Mouse (Mus musculus) forebrain, postnatal 0 days (tissue): Measurements from ENCODE around the gene Il25. TPM values are rescaled to one million over a fixed set of nuclear protein-coding genes. Genes with fewer than 3 reads are reported as not detected.

ENCODE experiments used
- ATAC-seq: fragments of 200-750 bp; cut with Nextera tagmentation; 2 replicates; pipeline ENCODE4 v1.8.0; 2017; ENCODE audit warnings: mild to moderate bottlenecking, moderate library complexity
- DNase-seq: peaks from one replicate; pipeline ENCODE4 v3.0.0-alpha.2; 2015
- H3K27ac ChIP-seq: fragments of 300-500 bp; sonication (generic); 2 replicates; pipeline ENCODE4 v1.5.1; 2014; ENCODE audit warnings: low read depth, mild to moderate bottlenecking, antibody characterized with exemption, low read length, moderate library complexity, mixed read lengths
- H3K27me3 ChIP-seq: fragments of 300-500 bp; sonication (generic); 2 replicates; pipeline ENCODE4 v1.6.1; 2014; ENCODE audit warnings: mild to moderate bottlenecking, low read length, mixed read lengths; ENCODE audit not compliant: insufficient read depth
- H3K36me3 ChIP-seq: fragments of 300-500 bp; sonication (generic); 2 replicates; pipeline ENCODE4 v1.6.1; 2014; ENCODE audit warnings: mild to moderate bottlenecking, moderate library complexity; ENCODE audit not compliant: insufficient read depth
- H3K4me1 ChIP-seq: fragments of 300-500 bp; sonication (generic); 2 replicates; pipeline ENCODE4 v1.6.1; 2014; ENCODE audit warnings: antibody characterized with exemption; ENCODE audit not compliant: insufficient read depth
- H3K4me2 ChIP-seq: fragments of 300-500 bp; sonication (generic); 2 replicates; pipeline ENCODE4 v1.6.1; 2014; ENCODE audit warnings: low read depth, mild to moderate bottlenecking, moderate library complexity
- H3K4me3 ChIP-seq: fragments of 300-500 bp; sonication (generic); 2 replicates; pipeline ENCODE4 v1.5.1; 2014; ENCODE audit warnings: low read depth, low read length, mixed read lengths
- H3K9ac ChIP-seq: fragments of 300-500 bp; sonication (generic); 2 replicates; pipeline ENCODE4 v1.6.1; 2014; ENCODE audit warnings: mild to moderate bottlenecking
- H3K9me3 ChIP-seq: fragments of 300-500 bp; sonication (generic); 2 replicates; pipeline ENCODE4 v1.6.1; 2016; ENCODE audit warnings: low read length
- CTCF ChIP-seq: sonication (generic); IDR thresholded peaks from 2 replicates; pipeline ENCODE4 v1.5.1; 2016; ENCODE audit warnings: antibody characterized with exemption, control low read depth, low read depth
- WGBS: fragments of 180-500 bp; shearing (Covaris S2); extraction: QIAGEN DNeasy Blood & Tissue Kit; methylation state at CpG from one replicate; pipeline ENCODE4 v1.1.7; 2014; 5-methylcytosine and 5-hydroxymethylcytosine counted together
- polyA plus RNA-seq: library from polyadenylated mRNA; unstranded; fragments of >200 nt; fragmentation: Nextera tagmentation; extraction: Ambion mirVana; gene quantifications from 2 replicates; pipeline ENCODE4 v1.2.1, GENCODE M21; 2015
- total RNA-seq: library from RNA; depleted of rRNA; stranded (reverse); fragments of >200 nt; gene quantifications from 2 replicates; pipeline ENCODE4 v1.2.3, GENCODE M21; 2014

Gene Il25
- total and polyA plus RNA-seq, 2 experiments from 2014 or later = 0.38 to 0.58 TPM

DNA sequence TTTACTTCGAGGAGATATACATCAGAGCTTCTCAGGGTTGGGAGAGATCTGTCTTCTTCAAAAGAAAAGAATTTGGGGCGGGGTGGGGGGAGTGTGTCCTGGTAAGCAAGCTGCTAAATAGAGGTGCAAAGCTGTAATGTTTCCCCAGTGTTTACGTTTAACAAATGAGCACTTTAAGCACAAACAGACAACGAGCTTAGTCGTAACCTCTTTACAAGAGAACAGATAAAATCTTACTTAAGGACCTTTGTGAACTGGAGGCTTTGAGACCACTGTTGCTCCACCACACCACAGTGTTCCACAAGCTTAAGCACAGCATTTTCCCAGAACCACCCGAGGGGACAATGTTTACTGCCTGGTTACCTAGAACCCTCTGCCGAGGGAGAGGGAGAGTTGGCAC is 5.2 kb upstream of the Il25 start:
- H3K27ac ChIP-seq = peak overlapping the region; percentile 87
- DNase-seq (peak; percentile 21), ATAC-seq (no peak)
- H3K27me3 ChIP-seq = no peaks in the 10 kb centered on the region
- peaks cover 7% of the 10 kb centered on the region; the same call in 1 of the 2 replicates for H3K4me1 ChIP-seq
- peak overlapping the region; percentile 96 for H3K4me2 ChIP-seq
- no peak for TF ChIP-seq CTCF
- H3K9ac ChIP-seq = peak overlapping the region; percentile 82
- peak overlapping the region; percentile 56 for H3K4me3 ChIP-seq
- H3K9me3 ChIP-seq = no peaks in the 10 kb centered on the region
- H3K36me3 ChIP-seq = no peaks in the 10 kb centered on the region
- WGBS = 20% methylated on average over 7 of the region's 7 CpGs

DNA sequence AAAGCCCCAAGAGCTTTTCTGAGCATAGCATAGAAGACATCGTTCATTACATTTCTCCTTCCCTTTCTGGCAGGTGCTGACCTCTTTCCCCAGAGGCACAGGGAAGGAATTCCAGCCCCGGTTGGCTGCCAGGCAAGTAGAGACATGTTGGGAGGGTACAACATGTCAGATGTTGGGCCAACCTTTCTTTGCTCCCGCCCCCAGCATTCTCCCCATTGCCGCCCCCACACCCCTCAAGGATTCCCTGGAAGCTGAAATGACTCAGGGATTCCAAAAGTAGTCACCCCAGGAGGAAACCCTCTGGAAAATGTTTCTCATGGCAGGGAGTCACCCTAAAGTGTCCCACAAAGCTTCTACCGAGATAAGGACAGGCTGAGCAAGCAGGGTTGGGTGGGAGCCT is 2.7 kb upstream of the Il25 start:
- H3K4me3 ChIP-seq = no peak overlapping the region
- ATAC-seq (no peak), DNase-seq (no peak)
- no peaks in the 10 kb centered on the region for H3K27me3 ChIP-seq
- TF ChIP-seq CTCF = no peak
- H3K27ac ChIP-seq = no peak overlapping the region
- no peak overlapping the region for H3K4me2 ChIP-seq
- no peak overlapping the region for H3K9ac ChIP-seq
- peaks cover 7% of the 10 kb centered on the region; the same call in 1 of the 2 replicates for H3K4me1 ChIP-seq
- 83% methylated on average over 5 of the region's 5 CpGs for WGBS
- H3K9me3 ChIP-seq = no peaks in the 10 kb centered on the region
- H3K36me3 ChIP-seq = no peaks in the 10 kb centered on the region

DNA sequence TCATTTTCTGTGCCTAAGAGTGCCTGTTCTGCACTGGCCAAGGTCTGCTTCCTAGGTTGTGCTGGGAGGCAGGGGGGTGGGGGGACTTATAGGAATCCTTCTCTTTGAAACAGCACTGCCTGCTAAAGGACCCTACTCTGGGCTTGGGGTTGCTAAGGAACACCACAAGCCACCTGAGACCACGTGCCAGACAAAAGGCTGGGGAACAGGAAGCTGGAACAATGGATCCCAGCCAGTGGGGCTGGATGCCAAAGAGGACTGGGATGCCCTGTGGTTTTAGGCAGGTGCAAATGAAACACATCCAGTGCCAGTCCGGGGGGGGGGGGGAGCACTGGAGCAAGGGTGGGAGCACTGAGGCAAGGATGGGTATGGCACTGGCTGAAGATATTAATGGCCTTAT is 2.1 kb upstream of the Il25 start:
- no peak overlapping the region for H3K4me2 ChIP-seq
- no peak for TF ChIP-seq CTCF
- no peak overlapping the region for H3K9ac ChIP-seq
- H3K4me3 ChIP-seq = no peak overlapping the region
- peaks cover 4% of the 10 kb centered on the region; the same call in 1 of the 2 replicates for H3K4me1 ChIP-seq
- no peaks in the 10 kb centered on the region for H3K27me3 ChIP-seq
- ATAC-seq (no peak), DNase-seq (peak; percentile 17)
- 3% methylated on average over 2 of the region's 2 CpGs for WGBS
- no peak overlapping the region for H3K27ac ChIP-seq
- H3K9me3 ChIP-seq = no peaks in the 10 kb centered on the region
- H3K36me3 ChIP-seq = no peaks in the 10 kb centered on the region

DNA sequence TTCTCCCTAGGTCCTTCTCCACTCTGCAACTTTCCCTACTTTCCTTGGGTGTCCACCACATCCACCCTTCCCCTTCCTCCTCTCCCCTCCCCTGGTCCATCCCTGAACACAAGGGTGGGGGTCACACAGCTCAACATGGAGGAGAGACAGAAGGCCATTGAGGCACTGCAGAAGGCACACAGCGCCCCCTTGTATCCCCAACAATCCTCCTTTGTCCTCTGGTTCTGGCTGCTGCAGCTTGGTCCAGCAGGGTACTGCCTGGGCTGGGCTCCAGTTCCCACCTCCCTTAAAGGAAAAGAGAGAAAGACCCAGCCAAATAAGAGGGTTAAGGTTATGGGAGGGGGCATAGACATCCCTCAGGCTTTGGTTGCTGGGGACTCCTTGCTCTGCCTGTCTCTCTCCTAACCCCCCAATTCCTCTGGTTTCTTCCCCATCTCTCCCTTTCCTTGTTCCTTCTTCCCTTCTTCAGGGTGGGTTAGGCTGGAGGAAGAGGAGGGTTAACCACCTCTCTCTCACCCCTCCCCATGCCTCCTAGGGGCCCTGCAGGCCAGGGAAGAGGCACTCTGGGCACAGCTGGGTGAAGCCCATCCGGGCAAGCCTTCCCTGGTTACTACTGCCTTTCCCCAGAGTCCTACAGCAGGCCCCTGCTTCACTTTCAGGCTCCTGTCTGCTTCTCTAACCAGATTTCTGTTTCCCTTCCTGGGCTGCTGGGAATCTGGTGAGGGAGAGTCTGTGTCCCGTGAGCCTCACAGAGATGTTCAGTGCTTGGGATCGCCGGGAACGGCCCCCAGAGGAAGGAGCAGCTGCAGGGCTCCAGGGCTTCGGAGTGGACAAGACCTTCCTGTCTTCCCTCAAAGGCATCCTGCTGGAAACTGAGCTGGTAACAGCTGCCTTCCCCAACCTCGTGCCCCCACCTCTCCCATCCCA is 3.7 kb downstream of the Il25 start, which contains the start of gene Cmtm5:
Gene Cmtm5, plus strand, starts transcription at position 358 of the 927 bp plus-strand sequence.
- H3K4me2 ChIP-seq = no peak within 1 kb of the TSS
- H3K9me3 ChIP-seq = no peaks in the 10 kb centered on the region
- no peak within 1 kb of the TSS for H3K4me3 ChIP-seq

DNA sequence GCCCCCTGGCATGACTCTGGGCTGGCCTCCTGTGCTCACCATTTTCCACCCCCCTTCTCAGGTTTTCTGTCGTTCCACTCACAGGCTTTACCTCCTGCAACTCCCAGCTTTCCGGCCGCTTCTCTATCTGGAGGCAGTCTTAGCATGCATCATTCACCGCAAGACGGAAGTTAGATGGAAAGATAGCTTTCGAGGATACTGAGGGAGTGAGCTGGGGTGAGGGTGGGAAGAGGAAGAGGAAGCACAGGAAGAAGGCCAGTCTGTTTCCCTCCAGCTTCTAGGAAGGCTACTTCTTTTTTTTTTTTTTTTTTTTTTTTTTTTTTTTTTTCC is 4.3 kb downstream of the Il25 start:
- Histone ChIP-seq H3K4me2 (no peak overlapping the region), H3K9me3 (no peaks in the 10 kb centered on the region), H3K9ac (no peak overlapping the region), H3K4me1 (no peaks in the 10 kb centered on the region), H3K27ac (peak overlapping the region; percentile 71; the same call in 1 of the 2 replicates), H3K4me3 (no peak overlapping the region), H3K27me3 (no peaks in the 10 kb centered on the region), H3K36me3 (no peaks in the 10 kb centered on the region)
- WGBS = 73% methylated on average over 6 of the region's 6 CpGs
- ATAC-seq = no peak
- TF ChIP-seq CTCF = no peak
- DNase-seq = no peak

More for the DNA sequence above, 3.7 kb downstream of the Il25 start, which contains the start of gene Cmtm5:
- Histone ChIP-seq H3K4me1 (no peaks in the 10 kb centered on the region), H3K27me3 (no peaks in the 10 kb centered on the region), H3K27ac (peak within 1 kb of the TSS; percentile 71), H3K9ac (no peak within 1 kb of the TSS), H3K36me3 (no peaks in the 10 kb centered on the region)
- peak; percentile 44 for TF ChIP-seq CTCF
- WGBS = 41% methylated on average over 8 of the region's 8 CpGs
- DNase-seq (peak; percentile 58), ATAC-seq (peak; percentile 91)

DNA sequence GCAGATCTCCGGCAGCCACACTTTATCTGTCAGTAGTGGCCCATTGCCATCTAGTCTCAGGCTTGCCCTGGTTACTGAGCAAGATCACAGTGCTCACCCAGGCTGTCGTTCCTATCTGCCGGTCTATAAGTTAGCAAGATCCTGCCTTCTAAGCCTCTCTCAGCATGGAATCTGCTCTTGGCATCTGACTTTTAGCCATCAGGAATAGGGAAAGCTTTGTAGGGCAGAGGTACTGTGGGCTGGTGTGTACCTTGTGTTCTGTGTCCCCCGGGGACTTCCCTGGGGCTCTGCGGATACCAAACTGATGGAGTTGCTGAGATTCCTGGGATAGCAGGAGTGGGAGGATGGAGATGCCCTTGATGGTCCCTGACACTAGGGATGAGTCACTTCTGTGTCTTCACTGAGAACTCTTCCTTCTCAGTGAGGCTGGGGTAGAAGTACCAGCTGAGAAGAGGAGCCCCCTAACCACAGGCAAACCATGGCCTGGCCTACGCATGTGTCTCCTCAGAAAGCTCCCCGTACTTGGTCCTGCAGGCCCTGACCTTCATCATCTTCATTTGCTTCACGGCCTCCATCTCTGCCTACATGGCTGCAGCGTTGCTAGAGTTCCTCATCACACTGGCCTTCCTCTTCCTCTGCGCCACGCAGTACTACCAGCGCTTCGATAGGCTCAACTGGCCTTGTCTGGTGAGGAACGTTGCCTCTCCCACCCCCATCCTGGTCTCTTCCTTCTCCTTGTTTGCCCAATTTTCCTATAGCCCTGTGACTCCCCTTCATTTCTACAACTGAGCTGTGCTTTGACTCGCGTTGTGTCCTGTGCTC is 5.1 kb downstream of the Il25 start:
- TF ChIP-seq CTCF = no peak
- Histone ChIP-seq H3K4me2 (no peak overlapping the region), H3K9me3 (no peaks in the 10 kb centered on the region), H3K36me3 (no peaks in the 10 kb centered on the region), H3K9ac (no peak overlapping the region), H3K27me3 (no peaks in the 10 kb centered on the region), H3K4me3 (no peak overlapping the region), H3K27ac (no peak overlapping the region), H3K4me1 (no peaks in the 10 kb centered on the region)
- WGBS = 89% methylated on average over 16 of the region's 16 CpGs
- DNase-seq = no peak
- no peak for ATAC-seq
